In the genomic region with DNA sequence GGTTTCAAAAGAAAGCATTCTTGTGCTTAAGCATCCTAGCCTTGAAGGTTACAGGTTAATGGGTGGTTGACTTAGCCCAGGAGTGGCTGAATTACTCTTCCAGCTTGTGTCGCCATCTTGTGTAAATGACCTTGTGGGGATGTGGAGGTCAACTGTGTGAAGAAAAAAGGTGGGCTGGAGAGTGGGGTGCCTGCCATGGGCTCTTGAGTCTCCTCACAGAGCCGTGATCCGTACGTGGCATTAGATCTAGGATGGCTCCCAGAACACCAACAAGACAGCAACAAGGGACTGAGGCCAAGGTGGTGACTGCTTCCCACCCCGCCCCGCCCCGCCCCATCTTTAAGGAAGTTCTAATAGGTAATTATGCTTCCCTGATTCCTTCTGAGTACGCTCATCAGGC, we compare ENCODE assay signal across 27 mouse cellular contexts. TPM values are rescaled to one million over a fixed set of nuclear protein-coding genes. Genes with fewer than 3 reads are reported as not detected.
A peak's percentile ranks its signal among the peaks of the same experiment; 100 is the strongest.
DNase-seq lines count a peak whose midpoint lies in the region; ATAC-seq lines count a peak whose summit lies in the region.
"Had no signal": no experiment of that assay in that cellular context is flagged by ENCODE, and none has a peak within 500 bp of the region (broad histone marks: within the 10 kb centered on the region; RNA-seq: fewer than 3 reads in every experiment).

No protein-coding gene starts in this region.

- peak overlapping the region; percentile 26; the same call in 1 of the 2 replicates for H3K4me3 ChIP-seq in heart, embryonic 10.5 days
- no peak overlapping the region for H3K4me3 ChIP-seq in heart, embryonic 16.5 days (ENCODE audit: low read length)
- no peak overlapping the region for H3K4me3 ChIP-seq in midbrain, embryonic 12.5 days
- no peak overlapping the region for H3K4me3 ChIP-seq in midbrain, embryonic 11.5 days (ENCODE audit: low read depth, low read length)
- H3K4me3 ChIP-seq in embryonic facial prominence, embryonic 10.5 days, result no peak overlapping the region
- H3K4me3 ChIP-seq: embryonic facial prominence, embryonic 13.5 days; erythroblast, embryonic 14.5 days; gastrocnemius, adult 2 months; hindbrain, embryonic 15.5 days; kidney, embryonic 15.5 days; limb, embryonic 12.5 days had no signal

- DNase-seq in heart, embryonic 10.5 days (ENCODE audit: low spot score), result no peak
- no peak for DNase-seq in heart, postnatal 4 days
- DNase-seq in heart, postnatal 36 days, result no peak
- DNase-seq in midbrain, embryonic 11.5 days (ENCODE audit: low spot score, missing footprints), result no peak
- no peak for DNase-seq in embryonic facial prominence, embryonic 10.5 days (ENCODE audit: low spot score)
- DNase-seq: cerebellum, adult 11-12 months; cerebellum, postnatal 25 days; gastrocnemius, adult 2 months; kidney, postnatal 36 days; layer of hippocampus, postnatal 36 days; liver, postnatal 0 days; thymus, postnatal 14 days had no signal

- intact Hi-C loops in heart, postnatal 36 days (cut with DNase I), result no loop called here

- H3K27ac ChIP-seq in heart, embryonic 10.5 days, result peak overlapping the region; percentile 49; the same call in 1 of the 2 replicates
- H3K27ac ChIP-seq in heart, embryonic 16.5 days (ENCODE audit: low read length), result no peak overlapping the region; the same call in 1 of the 2 replicates
- peak overlapping the region; percentile 49; the same call in 1 of the 2 replicates for H3K27ac ChIP-seq in midbrain, embryonic 12.5 days (replicated peaks)
- no peak overlapping the region; the same call in 1 of the 2 replicates for H3K27ac ChIP-seq in midbrain, embryonic 11.5 days (ENCODE audit: low read depth, low read length)
- H3K27ac ChIP-seq in embryonic facial prominence, embryonic 10.5 days (replicated peaks), result 0 out of 2 replicates have a peak overlapping the region, but pooled peaks have one; percentile 14
- H3K27ac ChIP-seq: embryonic facial prominence, embryonic 13.5 days; gastrocnemius, adult 2 months; hindbrain, embryonic 15.5 days; kidney, embryonic 15.5 days; limb, embryonic 12.5 days; macrophage had no signal

- 58% methylated on average over 8 of the region's 8 CpGs for WGBS in heart, embryonic 10.5 days
- 63% methylated on average over 8 of the region's 8 CpGs for WGBS in heart, embryonic 16.5 days
- 96% methylated on average over 8 of the region's 8 CpGs for WGBS in midbrain, embryonic 12.5 days
- WGBS in midbrain, embryonic 11.5 days, result 87% methylated on average over 8 of the region's 8 CpGs
- 90% methylated on average over 8 of the region's 8 CpGs for WGBS in embryonic facial prominence, embryonic 10.5 days

- H3K27me3 ChIP-seq in heart, embryonic 10.5 days (ENCODE audit: insufficient read depth, poor library complexity, severe bottlenecking), result no peaks in the 10 kb centered on the region
- H3K27me3 ChIP-seq in heart, embryonic 16.5 days (ENCODE audit: control insufficient read depth, insufficient read depth, low read length), result no peaks in the 10 kb centered on the region
- no peaks in the 10 kb centered on the region for H3K27me3 ChIP-seq in midbrain, embryonic 12.5 days
- H3K27me3 ChIP-seq in midbrain, embryonic 11.5 days (ENCODE audit: control insufficient read depth, insufficient read depth, low read length), result no peaks in the 10 kb centered on the region
- H3K27me3 ChIP-seq in embryonic facial prominence, embryonic 10.5 days (replicated peaks; ENCODE audit: low read depth, poor library complexity, severe bottlenecking), result no peaks in the 10 kb centered on the region
- H3K27me3 ChIP-seq: embryonic facial prominence, embryonic 13.5 days; hindbrain, embryonic 15.5 days; kidney, embryonic 15.5 days; limb, embryonic 12.5 days; Patski had no signal

- no peak for ATAC-seq in heart, embryonic 16.5 days (replicated peaks; ENCODE audit: extremely low read depth, insufficient read depth, low FRiP score)
- ATAC-seq in midbrain, embryonic 12.5 days (ENCODE audit: low FRiP score, low read depth), result no peak
- no peak for ATAC-seq in midbrain, embryonic 11.5 days (ENCODE audit: low FRiP score)
- ATAC-seq: activated CD4-positive, CD25-positive, alpha-beta regulatory T cell, adult 4 months; CD4-positive, CD25-positive, alpha-beta regulatory T cell, adult 4 months; intestine, embryonic 16.5 days; liver, postnatal 0 days; Patski had no signal

- H3K9ac ChIP-seq in heart, embryonic 16.5 days (ENCODE audit: low read length), result no peak overlapping the region
- no peak overlapping the region for H3K9ac ChIP-seq in midbrain, embryonic 12.5 days (replicated peaks)
- H3K9ac ChIP-seq in midbrain, embryonic 11.5 days (ENCODE audit: low read length), result no peak overlapping the region
- H3K9ac ChIP-seq: embryonic facial prominence, embryonic 13.5 days; hindbrain, embryonic 15.5 days; kidney, embryonic 15.5 days; limb, embryonic 12.5 days; liver, postnatal 0 days had no signal

- peaks cover 13% of the 10 kb centered on the region for H3K4me1 ChIP-seq in heart, embryonic 10.5 days
- H3K4me1 ChIP-seq in heart, embryonic 16.5 days (ENCODE audit: control insufficient read depth, insufficient read depth, low read length), result peaks cover 9% of the 10 kb centered on the region
- peaks cover 9% of the 10 kb centered on the region for H3K4me1 ChIP-seq in midbrain, embryonic 12.5 days
- H3K4me1 ChIP-seq in midbrain, embryonic 11.5 days (ENCODE audit: control insufficient read depth, insufficient read depth, low read length), result peaks cover 3% of the 10 kb centered on the region; the same call in 1 of the 2 replicates
- H3K4me1 ChIP-seq in embryonic facial prominence, embryonic 10.5 days, result peaks cover 11% of the 10 kb centered on the region
- H3K4me1 ChIP-seq: embryonic facial prominence, embryonic 13.5 days; kidney, embryonic 15.5 days had no signal

- H3K9me3 ChIP-seq in heart, embryonic 10.5 days, result no peaks in the 10 kb centered on the region; the same call in 1 of the 2 replicates
- H3K9me3 ChIP-seq in heart, embryonic 16.5 days (replicated peaks; ENCODE audit: control insufficient read depth, low read length), result peaks cover 6% of the 10 kb centered on the region
- peaks cover 6% of the 10 kb centered on the region; the same call in 1 of the 2 replicates for H3K9me3 ChIP-seq in midbrain, embryonic 12.5 days
- no peaks in the 10 kb centered on the region; the same call in 1 of the 2 replicates for H3K9me3 ChIP-seq in midbrain, embryonic 11.5 days (ENCODE audit: control insufficient read depth, low read length)
- peaks cover 9% of the 10 kb centered on the region; the same call in 1 of the 2 replicates for H3K9me3 ChIP-seq in embryonic facial prominence, embryonic 10.5 days

- H3K4me2 ChIP-seq in heart, embryonic 16.5 days (ENCODE audit: low read depth, low read length), result peak overlapping the region; percentile 46
- no peak overlapping the region for H3K4me2 ChIP-seq in midbrain, embryonic 12.5 days (replicated peaks)
- no peak overlapping the region for H3K4me2 ChIP-seq in midbrain, embryonic 11.5 days
- H3K4me2 ChIP-seq: embryonic facial prominence, embryonic 13.5 days; hindbrain, embryonic 15.5 days; kidney, embryonic 15.5 days; limb, embryonic 12.5 days; liver, embryonic 11.5 days had no signal

- no peaks in the 10 kb centered on the region for H3K36me3 ChIP-seq in heart, embryonic 10.5 days
- H3K36me3 ChIP-seq in heart, embryonic 16.5 days (ENCODE audit: control insufficient read depth, insufficient read depth), result no peaks in the 10 kb centered on the region
- H3K36me3 ChIP-seq in midbrain, embryonic 12.5 days, result no peaks in the 10 kb centered on the region
- no peaks in the 10 kb centered on the region for H3K36me3 ChIP-seq in midbrain, embryonic 11.5 days (ENCODE audit: control insufficient read depth, insufficient read depth, low read length)
- no peaks in the 10 kb centered on the region for H3K36me3 ChIP-seq in embryonic facial prominence, embryonic 10.5 days (replicated peaks)
- H3K36me3 ChIP-seq: embryonic facial prominence, embryonic 13.5 days; G1E; hindbrain, embryonic 15.5 days; kidney, embryonic 15.5 days; limb, embryonic 12.5 days had no signal

RNA-seq across cellular contexts. Expression of a gene that starts 17.5 kb away (rescaled TPM):
- polyA plus RNA-seq in heart, embryonic 10.5 days (2016; fragmentation: Nextera tagmentation; extraction: Ambion mirVana), result 1.2 and 2.5 TPM in 2 replicates
- total RNA-seq in heart, postnatal 4 days (2021), result 1 to 10 TPM; 4.6 to 5.9 TPM
- polyA plus RNA-seq in heart, embryonic 16.5 days (2015; fragmentation: Nextera tagmentation; extraction: Ambion mirVana), result 20.6 and 21.4 TPM in 2 replicates
- total RNA-seq in heart, postnatal 36 days (2021), result 1 to 10 TPM; 2.3 to 2.5 TPM
- polyA plus RNA-seq in midbrain, embryonic 12.5 days (2016; fragmentation: Nextera tagmentation; extraction: Ambion mirVana), result 5.7 and 8.2 TPM in 2 replicates
- polyA plus RNA-seq in midbrain, embryonic 11.5 days (2014; fragmentation: Nextera tagmentation; extraction: Ambion mirVana), result 3.0 and 4.1 TPM in 2 replicates
- polyA plus RNA-seq in embryonic facial prominence, embryonic 10.5 days (2016; fragmentation: Nextera tagmentation; extraction: Ambion mirVana), result 2.4 and 8.1 TPM in 2 replicates
- total RNA-seq: G1E had no signal
- polyA plus RNA-seq: activated CD4-positive, CD25-positive, alpha-beta regulatory T cell, adult 4 months; CD4-positive, CD25-positive, alpha-beta regulatory T cell, adult 4 months; erythroblast, embryonic 14.5 days; G1E; macrophage; spleen, adult 2 months had no signal

RNA-seq across cellular contexts. Expression of a gene that starts 37.2 kb away (rescaled TPM):
- 2.0 and 3.1 TPM in 2 replicates for polyA plus RNA-seq in heart, embryonic 10.5 days (2016; fragmentation: Nextera tagmentation; extraction: Ambion mirVana)
- 10 to 100 TPM; 14.4 to 17.1 TPM for total RNA-seq in heart, postnatal 4 days (2021)
- polyA plus RNA-seq in heart, embryonic 16.5 days (2015; fragmentation: Nextera tagmentation; extraction: Ambion mirVana), result 1.5 and 2.0 TPM in 2 replicates
- total RNA-seq in heart, postnatal 36 days (2021), result 10 to 100 TPM; 13.4 to 13.6 TPM
- 4.9 and 5.5 TPM in 2 replicates for polyA plus RNA-seq in midbrain, embryonic 12.5 days (2016; fragmentation: Nextera tagmentation; extraction: Ambion mirVana)
- polyA plus RNA-seq in midbrain, embryonic 11.5 days (2014; fragmentation: Nextera tagmentation; extraction: Ambion mirVana), result 4.6 and 4.8 TPM in 2 replicates
- 2.5 and 2.8 TPM in 2 replicates for polyA plus RNA-seq in embryonic facial prominence, embryonic 10.5 days (2016; fragmentation: Nextera tagmentation; extraction: Ambion mirVana)

Comparison
In these comparisons a context has a peak if more than half of its experiments do, and no peak if none do; other contexts are left out.
1. H3K27ac ChIP-seq: peak in heart, embryonic 10.5 days (single experiment), midbrain, embryonic 12.5 days (single experiment) and embryonic facial prominence, embryonic 10.5 days (single experiment); none in heart, embryonic 16.5 days (single experiment) and midbrain, embryonic 11.5 days (single experiment).